Mouse (Mus musculus) lung, embryonic 14.5 days (tissue): Measurements from ENCODE around the gene Dgkd. TPM values are rescaled to one million over a fixed set of nuclear protein-coding genes. Genes with fewer than 3 reads are reported as not detected.

Source experiments
- ATAC-seq: fragments of 200-750 bp; cut with Nextera tagmentation; 2 replicates; pipeline ENCODE4 v1.8.0; 2017; ENCODE audit warnings: mild to moderate bottlenecking, moderate TSS enrichment, moderate library complexity; ENCODE audit not compliant: insufficient read depth
- DNase-seq: peaks from one replicate; pipeline ENCODE4 v3.0.0-alpha.2; 2015
- H3K27ac ChIP-seq: fragments of 300-500 bp; sonication (generic); 2 replicates; pipeline ENCODE4 v1.5.1; 2014; ENCODE audit warnings: low read depth, mild to moderate bottlenecking, moderate library complexity
- H3K27me3 ChIP-seq: fragments of 300-500 bp; sonication (generic); 2 replicates; pipeline ENCODE4 v1.6.1; 2014; ENCODE audit warnings: low read length, control low read depth; ENCODE audit not compliant: insufficient read depth
- H3K36me3 ChIP-seq: fragments of 300-500 bp; sonication (generic); 2 replicates; pipeline ENCODE4 v1.6.1; 2014; ENCODE audit warnings: control low read depth; ENCODE audit not compliant: insufficient read depth
- H3K4me1 ChIP-seq: fragments of 300-500 bp; sonication (generic); 2 replicates; pipeline ENCODE4 v1.6.1; 2014; ENCODE audit warnings: antibody characterized with exemption, control low read depth; ENCODE audit not compliant: insufficient read depth
- H3K4me2 ChIP-seq: fragments of 300-500 bp; sonication (generic); 2 replicates; pipeline ENCODE4 v1.6.1; 2014; ENCODE audit warnings: mild to moderate bottlenecking
- H3K4me3 ChIP-seq: fragments of 300-500 bp; sonication (generic); 2 replicates; pipeline ENCODE4 v1.5.1; 2014; ENCODE audit warnings: low read depth, low read length
- H3K9ac ChIP-seq: fragments of 300-500 bp; sonication (generic); 2 replicates; pipeline ENCODE4 v1.6.1; 2014
- H3K9me3 ChIP-seq: fragments of 300-500 bp; sonication (generic); 2 replicates; pipeline ENCODE4 v1.6.1; 2016; ENCODE audit warnings: low read depth, low read length, control low read depth
- CTCF ChIP-seq: IDR thresholded peaks from 2 replicates; pipeline ENCODE4 v1.5.1; 2016; ENCODE audit warnings: antibody characterized with exemption, low read depth
- WGBS: fragments of 180-500 bp; shearing (Covaris S2); extraction: QIAGEN DNeasy Blood & Tissue Kit; methylation state at CpG from one replicate; pipeline ENCODE4 v1.1.7; 2014; 5-methylcytosine and 5-hydroxymethylcytosine counted together
- polyA plus RNA-seq: library from polyadenylated mRNA; unstranded; fragments of >200 nt; fragmentation: Nextera tagmentation; extraction: Ambion mirVana; gene quantifications from 2 replicates; pipeline ENCODE4 v1.2.1, GENCODE M21; 2014

Dgkd gene
- polyA plus RNA-seq, 1 experiment from 2014 or later, result 36.1 TPM

- Histone ChIP-seq H3K36me3 (peaks cover 41% of the 10 kb centered on the region), H3K4me1 (no peaks in the 10 kb centered on the region), H3K27me3 (no peaks in the 10 kb centered on the region), H3K9me3 (no peaks in the 10 kb centered on the region), H3K4me3 (no peak overlapping the region), H3K9ac (no peak overlapping the region), H3K27ac (no peak overlapping the region), H3K4me2 (no peak overlapping the region)
- no peak for ATAC-seq
- no peak for TF ChIP-seq CTCF
- no peak for DNase-seq
Measured at GRCm38 (mm10) chr1:87913356-87913755, 60.3 kb downstream of the Dgkd start.

- Histone ChIP-seq H3K4me1 (no peaks in the 10 kb centered on the region), H3K27ac (no peak overlapping the region), H3K36me3 (peaks cover 65% of the 10 kb centered on the region), H3K9ac (no peak overlapping the region), H3K4me3 (no peak overlapping the region), H3K27me3 (no peaks in the 10 kb centered on the region), H3K9me3 (no peaks in the 10 kb centered on the region), H3K4me2 (no peak overlapping the region)
- ATAC-seq (no peak), DNase-seq (no peak)
- WGBS, result 95% methylated on average over 3 of the region's 3 CpGs
- no peak for TF ChIP-seq CTCF
Measured at GRCm38 (mm10) chr1:87917361-87917760, 64.3 kb downstream of the Dgkd start.

GRCm38 (mm10) chr1:87918061-87918460 lies 65.0 kb downstream of the Dgkd start:
- H3K36me3 ChIP-seq, result peaks cover 67% of the 10 kb centered on the region
- ATAC-seq (no peak), DNase-seq (no peak)
- no peak overlapping the region for H3K4me3 ChIP-seq
- no peak for TF ChIP-seq CTCF
- H3K27ac ChIP-seq, result no peak overlapping the region
- H3K27me3 ChIP-seq, result no peaks in the 10 kb centered on the region
- no peaks in the 10 kb centered on the region for H3K4me1 ChIP-seq
- no peak overlapping the region for H3K9ac ChIP-seq
- no peaks in the 10 kb centered on the region for H3K9me3 ChIP-seq
- WGBS, result 86% methylated on average over 2 of the region's 2 CpGs
- no peak overlapping the region for H3K4me2 ChIP-seq

- ATAC-seq, result no peak
- Histone ChIP-seq H3K9me3 (no peaks in the 10 kb centered on the region), H3K4me3 (no peak overlapping the region), H3K27ac (no peak overlapping the region), H3K4me2 (no peak overlapping the region), H3K4me1 (no peaks in the 10 kb centered on the region), H3K27me3 (no peaks in the 10 kb centered on the region), H3K36me3 (peaks cover 75% of the 10 kb centered on the region), H3K9ac (no peak overlapping the region)
- no peak for TF ChIP-seq CTCF
- no peak for DNase-seq
- 66% methylated on average over 3 of the region's 3 CpGs for WGBS
Measured at GRCm38 (mm10) chr1:87920056-87920614, 67.0 kb downstream of the Dgkd start.

- H3K36me3 ChIP-seq, result peaks cover 81% of the 10 kb centered on the region
- H3K4me2 ChIP-seq, result no peak overlapping the region
- H3K4me1 ChIP-seq, result no peaks in the 10 kb centered on the region
- no peak overlapping the region for H3K4me3 ChIP-seq
- 33% methylated on average over 1 of the region's 1 CpGs for WGBS
- H3K27me3 ChIP-seq, result no peaks in the 10 kb centered on the region
- no peak for ATAC-seq
- TF ChIP-seq CTCF, result peak; percentile 60
- DNase-seq, result peak; percentile 75
- no peaks in the 10 kb centered on the region for H3K9me3 ChIP-seq
- no peak overlapping the region for H3K27ac ChIP-seq
- no peak overlapping the region for H3K9ac ChIP-seq
Measured at GRCm38 (mm10) chr1:87922666-87923065, 69.6 kb downstream of the Dgkd start.

DNA sequence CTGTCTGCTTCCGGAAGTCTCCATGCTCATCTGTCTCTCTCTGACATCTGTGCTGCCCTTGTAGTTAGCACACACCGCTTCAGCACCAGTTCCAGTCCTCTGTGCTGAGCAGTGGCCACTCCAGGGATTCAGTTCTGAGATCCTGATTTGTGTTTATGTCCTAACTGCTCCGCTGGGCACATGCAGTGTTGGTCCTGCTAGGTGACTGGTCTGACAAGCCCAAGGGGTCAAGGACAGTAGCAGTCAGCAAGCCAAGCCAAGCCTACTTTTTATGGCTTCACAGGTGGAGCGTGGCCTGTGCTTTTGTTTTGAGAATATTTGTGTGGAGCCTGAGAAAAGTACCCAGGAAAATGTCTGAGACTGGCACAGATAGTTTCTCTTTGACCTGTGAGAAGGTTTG lies 71.8 kb downstream of the Dgkd start:
- 86% methylated on average over 4 of the region's 4 CpGs for WGBS
- Histone ChIP-seq H3K4me1 (no peaks in the 10 kb centered on the region), H3K9ac (no peak overlapping the region), H3K9me3 (no peaks in the 10 kb centered on the region), H3K27me3 (no peaks in the 10 kb centered on the region), H3K36me3 (peaks cover 76% of the 10 kb centered on the region), H3K4me2 (no peak overlapping the region), H3K4me3 (no peak overlapping the region), H3K27ac (no peak overlapping the region)
- DNase-seq, result no peak
- no peak for TF ChIP-seq CTCF
- no peak for ATAC-seq

- WGBS, result 76% methylated on average over 5 of the region's 5 CpGs
- no peak for ATAC-seq
- Histone ChIP-seq H3K4me3 (no peak overlapping the region), H3K27me3 (no peaks in the 10 kb centered on the region), H3K9ac (no peak overlapping the region), H3K4me1 (no peaks in the 10 kb centered on the region), H3K27ac (no peak overlapping the region), H3K4me2 (no peak overlapping the region), H3K36me3 (peaks cover 75% of the 10 kb centered on the region), H3K9me3 (no peaks in the 10 kb centered on the region)
- no peak for DNase-seq
- no peak for TF ChIP-seq CTCF
Measured at GRCm38 (mm10) chr1:87929730-87930129, 76.6 kb downstream of the Dgkd start.

GRCm38 (mm10) chr1:87933051-87933450 lies 80.0 kb downstream of the Dgkd start:
- DNase-seq (no peak), ATAC-seq (no peak)
- no peak overlapping the region for H3K4me2 ChIP-seq
- TF ChIP-seq CTCF, result no peak
- peaks cover 65% of the 10 kb centered on the region for H3K36me3 ChIP-seq
- H3K9me3 ChIP-seq, result no peaks in the 10 kb centered on the region
- H3K4me1 ChIP-seq, result no peaks in the 10 kb centered on the region
- no peak overlapping the region for H3K4me3 ChIP-seq
- WGBS, result 86% methylated on average over 5 of the region's 5 CpGs
- no peaks in the 10 kb centered on the region for H3K27me3 ChIP-seq
- no peak overlapping the region for H3K27ac ChIP-seq
- no peak overlapping the region for H3K9ac ChIP-seq
